Mouse (Mus musculus) embryonic stem cell, embryonic (primary cell): ENCODE measurements around the gene Cks1brt.
"Not testable (repeated sequence)": the region's sequence is repeated elsewhere in the genome, so short reads cannot be mapped to it uniquely, and the experiment has no call there.

Experiments used
- CTCF ChIA-PET, 4 experiments: fragments of 300-600 bp in 2 of 4; fragments of 350-600 bp in 2 of 4; sonication (Branson Sonifier 250); formaldehyde crosslinking; loops; one replicate each; lab custom pipeline; 2022; ENCODE audit warnings: inconsistent platforms in 2 of 4; lab: Charles Lee
- POLR2A ChIA-PET, 4 experiments: fragments of 300-600 bp in 2 of 4; fragments of 350-600 bp in 2 of 4; sonication (Branson Sonifier 250); formaldehyde crosslinking; loops; one replicate each; lab custom pipeline; 2022; ENCODE audit warnings: antibody characterized with exemption in 4 of 4, inconsistent platforms in 1 of 4; lab: Charles Lee

Cks1brt gene

GRCm38 (mm10) chr8:85151624-85152023 is at the start of gene Cks1brt:
Gene Cks1brt, plus strand, starts transcription at chr8:85151924.
- CTCF ChIA-PET, result interaction anchor here in 1 of 4 experiments (0.6 kb wide), 1 partner anchor 75 kb away, joined by 3 read pairs; no protein-coding TSS in a partner anchor
- POLR2A ChIA-PET, result no interaction called here

GRCm38 (mm10) chr8:85113241-85113640 is 38.5 kb upstream of the Cks1brt start:
- ChIA-PET CTCF (interaction anchor here in 1 of 4 experiments (0.6 kb wide), 1 partner anchor 50 kb away, joined by 9 read pairs; no protein-coding TSS in a partner anchor), POLR2A (no interaction called here)

GRCm38 (mm10) chr8:85115501-85115900 is 36.2 kb upstream of the Cks1brt start:
- CTCF ChIA-PET, result no interaction called here
- POLR2A ChIA-PET, result no interaction called here

GRCm38 (mm10) chr8:85116984-85117383 is 34.7 kb upstream of the Cks1brt start:
- POLR2A ChIA-PET, result interaction anchor here in 1 of 4 experiments (0.7 kb wide), 1 partner anchor 308 kb away, joined by 4 read pairs; no protein-coding TSS in a partner anchor

GRCm38 (mm10) chr8:85119052-85119981 is 32.4 kb upstream of the Cks1brt start:
- ChIA-PET CTCF (interaction anchor here in 2 of 4 experiments (0.7 to 1.7 kb wide), 4 partner anchors 13 to 106 kb away, joined by 3 to 9 read pairs (median 5); no protein-coding TSS in a partner anchor), POLR2A (interaction anchor here in 3 of 4 experiments (0.6 to 2.7 kb wide), 16 partner anchors 10 to 143 kb away, joined by 3 to 13 read pairs (median 4); partner anchors contain the start of genes Dhps (in 3 of the 3), Man2b1 (in 2 of the 3), Junb (in 1 of the 3) and Tnpo2 (in 1 of the 3))

More at GRCm38 (mm10) chr8:85116984-85117383, 34.7 kb upstream of the Cks1brt start:
- CTCF ChIA-PET, result no interaction called here

- CTCF ChIA-PET, result interaction anchor here in 2 of 4 experiments (0.7 to 1.7 kb wide), 3 partner anchors 12 to 231 kb away, joined by 4 to 9 read pairs (median 4); no protein-coding TSS in a partner anchor
- POLR2A ChIA-PET, result interaction anchor here in 3 of 4 experiments (0.7 to 2.7 kb wide), 14 partner anchors 11 to 169 kb away, joined by 3 to 13 read pairs (median 5); partner anchors contain the start of genes Dhps (in 3 of the 3), Man2b1 (in 2 of the 3), Junb (in 1 of the 3) and Tnpo2 (in 1 of the 3)
These were observed 31.5 kb upstream of the Cks1brt start for GRCm38 (mm10) chr8:85120251-85120650.

GRCm38 (mm10) chr8:85122995-85123394 is 28.7 kb upstream of the Cks1brt start, which contains the start of gene Zfp791:
Gene Zfp791, minus strand, starts transcription at chr8:85123095.
- ChIA-PET CTCF (no interaction called here), POLR2A (no interaction called here)

GRCm38 (mm10) chr8:85123691-85124090 is 28.0 kb upstream of the Cks1brt start:
- ChIA-PET POLR2A (no interaction called here), CTCF (interaction anchor here in 1 of 4 experiments (0.6 kb wide), 1 partner anchor 1137 kb away, joined by 4 read pairs; no protein-coding TSS in a partner anchor)

- ChIA-PET CTCF (interaction anchor here in 1 of 4 experiments (1.0 kb wide), 1 partner anchor 13 kb away, joined by 4 read pairs; no protein-coding TSS in a partner anchor), POLR2A (no interaction called here)
These were observed 19.4 kb upstream of the Cks1brt start for GRCm38 (mm10) chr8:85132335-85132734.

- POLR2A ChIA-PET, result interaction anchor here in 2 of 4 experiments (1.6 to 2.1 kb wide), 2 partner anchors 16 to 26 kb away, joined by 4 to 5 read pairs; no protein-coding TSS in a partner anchor
- CTCF ChIA-PET, result not testable (repeated sequence)
These were observed 16.0 kb upstream of the Cks1brt start for GRCm38 (mm10) chr8:85135690-85136089.

GRCm38 (mm10) chr8:85142516-85142915 is 9.2 kb upstream of the Cks1brt start:
- ChIA-PET POLR2A (interaction anchor here in 1 of 4 experiments (0.6 kb wide), 1 partner anchor 156 kb away, joined by 3 read pairs; no protein-coding TSS in a partner anchor), CTCF (no interaction called here)

GRCm38 (mm10) chr8:85171291-85171690 is 19.6 kb downstream of the Cks1brt start:
- CTCF ChIA-PET, result interaction anchor here in 1 of 4 experiments (0.8 to 0.9 kb wide), 2 partner anchors 88 to 252 kb away, joined by 3 to 4 read pairs; partner anchors contain the start of gene Man2b1
- POLR2A ChIA-PET, result interaction anchor here in 1 of 4 experiments (0.7 to 1.6 kb wide), 3 partner anchors 93 to 195 kb away, joined by 3 to 5 read pairs (median 4); partner anchors contain the start of gene Dhps

GRCm38 (mm10) chr8:85175892-85176291 is 24.2 kb downstream of the Cks1brt start:
- POLR2A ChIA-PET, result interaction anchor here in 2 of 4 experiments (0.8 to 1.3 kb wide), 2 partner anchors 104 to 210 kb away, joined by 3 to 4 read pairs; partner anchors contain the start of gene Dhps (in 1 of the 2)
- CTCF ChIA-PET, result interaction anchor here in 1 of 4 experiments (0.7 kb wide), 1 partner anchor 179 kb away, joined by 3 read pairs; no protein-coding TSS in a partner anchor

GRCm38 (mm10) chr8:85192346-85192745 is 40.6 kb downstream of the Cks1brt start:
- ChIA-PET CTCF (no interaction called here), POLR2A (no interaction called here)

- ChIA-PET CTCF (no interaction called here), POLR2A (interaction anchor here in 2 of 4 experiments (0.6 to 1.0 kb wide), 3 partner anchors 10 to 1510 kb away, joined by 3 to 8 read pairs (median 3); no protein-coding TSS in a partner anchor)
These were observed 68.5 kb downstream of the Cks1brt start for GRCm38 (mm10) chr8:85220220-85220619.

- POLR2A ChIA-PET, result interaction anchor here in 2 of 4 experiments (0.6 to 1.0 kb wide), 3 partner anchors 11 to 1509 kb away, joined by 3 to 8 read pairs (median 3); no protein-coding TSS in a partner anchor
- CTCF ChIA-PET, result interaction anchor here in 1 of 4 experiments (0.6 kb wide), 1 partner anchor 176 kb away, joined by 3 read pairs; no protein-coding TSS in a partner anchor
These were observed 69.3 kb downstream of the Cks1brt start for GRCm38 (mm10) chr8:85220992-85221391.
